Mouse (Mus musculus): ENCODE results near the gene Wwc1.

The Wwc1 gene

GRCm38 (mm10) chr11:35932121-35932885 is 48.0 kb downstream of the Wwc1 start:
- peak; percentile 33 to 50 for DNase-seq

DNA sequence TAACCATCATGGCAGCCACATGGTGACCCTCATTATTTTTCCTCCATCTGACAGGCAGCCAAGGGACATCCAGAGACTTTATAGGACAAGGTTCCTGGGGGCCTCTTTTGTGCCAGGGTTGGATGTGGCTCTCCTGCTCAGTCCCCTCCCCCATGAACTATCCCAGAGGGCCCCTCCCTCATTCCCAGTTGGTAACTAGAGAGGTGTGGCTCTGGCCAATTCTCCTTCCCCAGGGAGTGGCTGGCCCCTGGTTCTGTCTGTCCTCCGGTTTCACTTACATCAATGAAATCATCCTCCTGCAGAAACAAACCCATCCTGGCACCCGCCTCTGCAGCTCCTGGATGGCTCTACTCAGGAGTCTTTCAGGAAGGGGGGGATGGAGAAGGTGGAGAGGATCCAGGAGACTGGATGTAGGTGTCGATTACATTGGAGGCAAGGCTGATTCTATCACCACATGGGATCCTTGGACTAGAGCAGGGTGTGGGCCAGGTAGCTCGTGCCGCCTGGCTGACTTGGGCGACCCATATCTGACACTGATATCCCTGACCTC is 49.7 kb downstream of the Wwc1 start:
- no peak for DNase-seq

GRCm38 (mm10) chr11:35928453-35928852 is 51.9 kb downstream of the Wwc1 start:
- no peak for DNase-seq

DNA sequence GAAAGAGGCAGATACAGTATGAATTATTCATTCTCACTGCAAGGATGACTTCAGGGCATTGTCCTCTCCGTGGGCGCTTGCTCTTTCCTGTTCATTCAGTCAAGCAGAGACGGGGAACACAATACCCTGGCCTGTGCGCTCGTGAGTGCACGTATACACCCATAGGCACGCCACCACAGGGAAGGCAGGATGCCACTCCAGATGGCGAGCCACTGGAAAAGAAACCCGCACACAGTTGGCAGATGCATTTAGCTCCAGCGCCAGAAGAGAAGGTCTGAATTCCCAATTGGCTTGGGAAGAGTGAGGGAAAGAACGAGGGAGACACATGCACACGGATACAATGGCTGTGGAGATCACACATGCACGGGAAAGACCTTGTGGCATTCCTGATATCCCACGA is 53.0 kb downstream of the Wwc1 start:
- DNase-seq = peak in 1 of 2 experiments; percentile 26

DNA sequence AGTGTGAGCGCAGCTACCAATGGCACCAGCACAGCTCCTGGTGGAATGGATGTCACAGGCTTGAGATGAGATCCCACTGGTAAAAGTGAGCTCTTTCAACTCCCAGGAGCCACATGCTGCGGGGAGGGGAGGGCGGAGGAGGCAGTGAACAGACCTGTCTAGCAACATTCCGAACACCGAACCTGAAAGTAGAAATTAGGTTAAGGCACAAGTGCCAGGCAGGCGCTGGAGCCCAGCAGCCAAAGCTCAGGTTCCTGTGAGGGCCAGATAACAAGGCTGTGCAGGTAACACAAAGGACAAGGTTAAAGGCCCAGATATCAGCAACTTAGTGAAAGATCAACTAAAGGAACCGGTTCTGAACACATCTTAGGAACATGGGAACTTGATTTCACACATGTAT is 54.7 kb downstream of the Wwc1 start:
- no peak for DNase-seq

GRCm38 (mm10) chr11:35922205-35922873 is 58.0 kb downstream of the Wwc1 start:
- peak; percentile 42 to 48 for DNase-seq

GRCm38 (mm10) chr11:35920776-35921175 is 59.6 kb downstream of the Wwc1 start:
- no peak for DNase-seq

- DNase-seq = no peak
These were observed 60.3 kb downstream of the Wwc1 start for GRCm38 (mm10) chr11:35919856-35920503.

DNA sequence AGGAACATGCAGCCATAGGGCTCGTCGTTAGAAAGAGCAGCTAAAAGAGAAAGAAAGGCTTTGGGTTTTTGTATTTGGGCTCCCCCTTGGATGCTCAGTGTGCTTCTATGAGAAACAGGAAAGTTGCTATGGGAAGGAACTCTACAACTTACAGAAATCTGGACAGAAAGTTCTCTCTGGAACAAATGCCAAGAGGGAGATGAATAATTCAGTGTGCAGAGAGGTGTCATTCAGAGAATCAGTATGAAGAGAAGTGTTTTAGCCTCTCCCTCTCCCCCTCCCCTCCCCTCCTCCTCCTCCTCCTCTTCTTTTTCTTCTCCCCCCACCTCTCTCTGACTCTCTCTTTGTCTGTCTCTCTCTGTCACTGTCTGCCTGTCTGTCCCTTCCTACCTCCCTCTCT is 60.9 kb downstream of the Wwc1 start:
- no peak for DNase-seq

GRCm38 (mm10) chr11:35916466-35917185 is 63.7 kb downstream of the Wwc1 start:
- no peak for DNase-seq

DNA sequence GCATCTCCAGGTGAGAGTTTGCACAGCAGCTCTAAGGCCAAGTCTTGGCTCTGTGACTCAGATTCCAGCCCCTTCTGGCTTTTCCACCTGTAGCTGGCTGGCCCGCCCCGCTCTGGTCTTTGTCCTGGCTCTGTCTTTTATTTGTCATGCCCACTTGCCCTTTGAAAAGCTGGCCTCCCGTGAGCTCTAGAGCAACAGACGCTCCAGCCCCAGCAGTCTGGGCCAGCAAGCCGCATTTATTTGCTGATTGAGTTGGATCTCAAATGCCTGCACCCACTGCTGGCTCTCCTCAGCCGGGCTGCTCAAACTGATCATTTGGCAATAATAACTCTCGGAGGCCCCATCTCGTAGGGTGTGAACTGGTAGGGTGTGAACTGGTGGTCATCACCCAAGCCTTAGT is 64.8 kb downstream of the Wwc1 start:
- peak; percentile 42 to 54 for DNase-seq

- DNase-seq = no peak
These were observed 66.8 kb downstream of the Wwc1 start for GRCm38 (mm10) chr11:35913418-35914044.

DNA sequence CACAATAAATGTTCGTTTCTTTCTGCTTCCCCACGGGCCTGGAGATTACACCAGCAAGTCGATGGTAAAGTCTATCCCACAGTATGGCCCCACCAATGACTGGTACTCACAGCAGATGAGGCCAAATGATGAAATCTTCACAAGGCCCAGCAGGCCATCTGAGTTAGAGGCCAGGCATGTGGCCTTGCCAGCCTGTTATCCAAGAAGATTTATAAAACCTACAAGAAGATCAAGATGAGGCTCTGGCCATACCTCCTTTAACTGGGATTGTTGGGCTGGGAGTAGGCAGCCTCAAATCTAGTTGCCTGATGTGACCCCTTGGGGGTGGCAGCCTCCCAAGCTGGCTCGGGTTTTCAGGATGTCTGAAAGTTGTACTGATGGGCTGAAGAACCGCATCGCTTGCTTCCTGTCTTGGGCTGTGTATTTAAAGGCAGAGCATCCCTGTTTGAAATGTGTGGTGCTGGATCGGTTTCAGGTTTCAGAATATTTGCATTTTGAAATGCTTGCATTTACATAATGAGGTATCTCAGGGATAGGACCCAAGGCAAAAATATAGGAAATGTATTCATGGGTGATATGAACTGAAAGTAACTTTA is 75.3 kb downstream of the Wwc1 start:
- no peak for DNase-seq

- DNase-seq = no peak
These were observed 77.2 kb downstream of the Wwc1 start for GRCm38 (mm10) chr11:35903079-35903478.

DNA sequence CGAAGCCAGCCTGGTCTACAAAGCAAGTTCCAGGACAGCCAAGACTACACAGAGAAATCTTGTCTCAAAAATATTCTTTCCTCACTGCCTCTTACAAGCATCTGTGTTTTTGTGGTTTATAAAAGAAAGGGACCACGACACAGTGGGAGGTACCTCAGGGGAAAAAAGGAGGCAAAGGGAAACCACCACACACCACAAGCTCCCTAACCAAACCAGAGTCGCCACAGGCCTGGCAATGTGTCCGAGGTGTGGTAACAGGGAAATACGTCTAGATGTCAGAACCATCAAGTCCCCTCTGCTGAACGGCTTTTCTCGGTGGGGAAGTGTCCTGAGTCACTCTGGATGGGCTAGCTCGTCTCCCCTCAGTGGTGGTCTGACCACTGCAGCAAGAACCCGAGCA is 80.4 kb downstream of the Wwc1 start:
- no peak for DNase-seq

GRCm38 (mm10) chr11:35893454-35893853 is 86.9 kb downstream of the Wwc1 start:
- no peak for DNase-seq

- DNase-seq = peak in 1 of 2 experiments; percentile 30
These were observed 87.3 kb downstream of the Wwc1 start for GRCm38 (mm10) chr11:35893018-35893421.

DNA sequence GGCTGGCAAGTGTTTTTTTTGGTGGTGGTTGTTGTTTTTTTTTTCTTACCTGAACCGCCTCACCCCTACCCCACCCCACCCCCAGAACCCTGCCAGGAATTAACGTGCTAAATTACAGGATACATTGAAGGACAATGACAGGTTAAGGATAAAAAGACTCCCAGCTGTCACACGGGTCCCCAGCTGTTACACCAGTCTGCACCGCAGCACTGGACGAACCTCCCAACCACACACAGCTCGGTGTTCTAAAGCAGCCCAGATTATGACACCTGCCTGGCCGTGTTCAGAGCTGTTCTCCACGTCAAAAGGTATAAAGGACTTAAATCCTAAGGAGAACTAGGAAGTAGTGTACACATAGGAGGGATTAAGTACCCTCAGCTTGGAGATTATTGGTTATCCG is 88.0 kb downstream of the Wwc1 start:
- no peak for DNase-seq

DNA sequence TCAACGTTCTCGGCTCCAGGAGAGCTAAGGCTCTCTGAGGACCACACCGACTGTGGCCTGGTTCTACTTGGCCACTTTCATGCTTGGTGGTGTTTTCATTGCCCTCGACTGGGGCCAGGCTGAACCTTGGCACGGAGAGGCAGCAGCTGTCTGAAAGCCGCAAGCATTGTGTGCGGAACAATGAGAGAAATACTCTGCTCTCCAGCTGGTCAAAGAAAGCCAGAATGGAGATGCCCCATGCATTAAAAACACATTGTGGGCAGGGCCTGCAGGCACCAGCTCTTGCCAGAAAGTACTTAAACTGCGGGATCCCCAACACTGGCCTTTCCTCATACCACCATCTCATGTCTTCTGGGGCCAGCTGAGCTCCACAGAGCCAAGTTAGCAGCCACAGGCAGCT is 91.5 kb downstream of the Wwc1 start:
- DNase-seq = no peak

GRCm38 (mm10) chr11:35882777-35883176 is 97.5 kb downstream of the Wwc1 start:
- no peak for DNase-seq

GRCm38 (mm10) chr11:35878559-35878897 is 101.8 kb downstream of the Wwc1 start:
- no peak for DNase-seq

Measured in cerebellum, postnatal 14 days (tissue).